Mouse (Mus musculus) kidney, postnatal 0 days (tissue): Measurements from ENCODE around the gene Agps. TPM values are rescaled to one million over a fixed set of nuclear protein-coding genes. Genes with fewer than 3 reads are reported as not detected.
"Not testable (repeated sequence)": the region's sequence is repeated elsewhere in the genome, so short reads cannot be mapped to it uniquely, and the experiment has no call there.

Experiments
- ATAC-seq: fragments of 200-750 bp; cut with Nextera tagmentation; replicated peaks from 2 replicates; pipeline ENCODE4 v1.8.0; 2017; ENCODE audit warnings: low read depth, moderate number of reproducible peaks, moderate TSS enrichment, moderate library complexity; ENCODE audit not compliant: low FRiP score
- DNase-seq: peaks from one replicate; pipeline ENCODE4 v3.0.0-alpha.2; 2016; ENCODE audit warnings: low spot score
- H3K27ac ChIP-seq: fragments of 300-500 bp; sonication (generic); 2 replicates; pipeline ENCODE4 v1.5.1; 2014; ENCODE audit warnings: mild to moderate bottlenecking
- H3K27me3 ChIP-seq: fragments of 300-500 bp; sonication (generic); 2 replicates; pipeline ENCODE4 v1.6.1; 2014; ENCODE audit warnings: low read length, mixed read lengths; ENCODE audit not compliant: insufficient read depth
- H3K36me3 ChIP-seq: fragments of 300-500 bp; sonication (generic); 2 replicates; pipeline ENCODE4 v1.6.1; 2014; ENCODE audit warnings: low read length, mixed read lengths; ENCODE audit not compliant: insufficient read depth
- H3K4me1 ChIP-seq: fragments of 300-500 bp; sonication (generic); replicated peaks from 2 replicates; pipeline ENCODE4 v1.6.1; 2014; ENCODE audit warnings: antibody characterized with exemption, low read length, mixed read lengths; ENCODE audit not compliant: insufficient read depth
- H3K4me2 ChIP-seq: fragments of 300-500 bp; sonication (generic); 2 replicates; pipeline ENCODE4 v1.6.1; 2014; ENCODE audit warnings: mild to moderate bottlenecking, low read length, moderate library complexity, mixed read lengths
- H3K4me3 ChIP-seq: fragments of 300-500 bp; sonication (generic); replicated peaks from 2 replicates; pipeline ENCODE4 v1.5.1; 2014; ENCODE audit warnings: low read depth, low read length
- H3K9ac ChIP-seq: fragments of 300-500 bp; sonication (generic); 2 replicates; pipeline ENCODE4 v1.6.1; 2014; ENCODE audit warnings: low read depth, low read length
- H3K9me3 ChIP-seq: fragments of 300-500 bp; sonication (generic); replicated peaks from 2 replicates; pipeline ENCODE4 v1.6.1; 2016; ENCODE audit warnings: low read length, inconsistent platforms, mixed read lengths
- CTCF ChIP-seq: IDR thresholded peaks from 2 replicates; pipeline ENCODE4 v1.5.1; 2016; ENCODE audit warnings: antibody characterized with exemption, low read depth, mild to moderate bottlenecking, moderate library complexity
- WGBS: fragments of 180-500 bp; shearing (Covaris S2); extraction: QIAGEN DNeasy Blood & Tissue Kit; methylation state at CpG from one replicate; pipeline ENCODE4 v1.1.7; 2014; 5-methylcytosine and 5-hydroxymethylcytosine counted together
- polyA plus RNA-seq: library from polyadenylated mRNA; unstranded; fragments of >200 nt; fragmentation: Nextera tagmentation; extraction: Ambion mirVana; gene quantifications from 2 replicates; pipeline ENCODE4 v1.2.1, GENCODE M21; 2015

Agps gene
- polyA plus RNA-seq, 1 experiment from 2014 or later = 22.7 TPM

- no peak for ATAC-seq
- Histone ChIP-seq H3K27me3 (no peaks in the 10 kb centered on the region), H3K27ac (no peak overlapping the region), H3K4me2 (no peak overlapping the region), H3K9ac (no peak overlapping the region), H3K9me3 (no peaks in the 10 kb centered on the region), H3K4me3 (no peak overlapping the region), H3K36me3 (no peaks in the 10 kb centered on the region; the same call in 1 of the 2 replicates), H3K4me1 (no peaks in the 10 kb centered on the region)
- WGBS = 33% methylated on average over 7 of the region's 7 CpGs
- DNase-seq = no peak
- no peak for TF ChIP-seq CTCF
Observed at GRCm38 (mm10) chr2:75933541-75933940, 101.6 kb downstream of the Agps start.

- not testable (repeated sequence) for DNase-seq, H3K4me1 ChIP-seq, ATAC-seq, H3K36me3 ChIP-seq, H3K9ac ChIP-seq, H3K4me2 ChIP-seq, H3K4me3 ChIP-seq, H3K27ac ChIP-seq, H3K27me3 ChIP-seq, H3K9me3 ChIP-seq
- 88% methylated on average over 2 of the region's 2 CpGs for WGBS
Observed at GRCm38 (mm10) chr2:75936685-75937084, 104.7 kb downstream of the Agps start.

- peak overlapping the region; percentile 68 for H3K4me2 ChIP-seq
- H3K27me3 ChIP-seq, H3K9me3 ChIP-seq, ATAC-seq, H3K4me1 ChIP-seq, H3K36me3 ChIP-seq, DNase-seq: not testable (repeated sequence)
- H3K27ac ChIP-seq = 0 out of 2 replicates have a peak overlapping the region, but pooled peaks have one; percentile 79
- H3K9ac ChIP-seq = peak overlapping the region; percentile 47; the same call in 1 of the 2 replicates
- peak overlapping the region; percentile 49 for H3K4me3 ChIP-seq
- WGBS = 66% methylated on average over 15 of the region's 17 CpGs
Observed at GRCm38 (mm10) chr2:75937520-75938116, 105.6 kb downstream of the Agps start.

- H3K27me3 ChIP-seq = no peaks in the 10 kb centered on the region
- WGBS = 3% methylated on average over 31 of the region's 42 CpGs
- TF ChIP-seq CTCF = no peak
Observed at GRCm38 (mm10) chr2:75938117-75939063, 106.4 kb downstream of the Agps start, which contains the start of gene Ttc30b. TSS of gene Ttc30b (minus strand) at chr2:75938585.

GRCm38 (mm10) chr2:75950685-75951084 is 118.7 kb downstream of the Agps start:
- no peak for TF ChIP-seq CTCF
- Histone ChIP-seq H3K27me3 (no peaks in the 10 kb centered on the region), H3K4me1 (no peaks in the 10 kb centered on the region), H3K4me3 (no peak overlapping the region), H3K9me3 (no peaks in the 10 kb centered on the region), H3K9ac (no peak overlapping the region), H3K4me2 (no peak overlapping the region), H3K36me3 (no peaks in the 10 kb centered on the region), H3K27ac (no peak overlapping the region)
- no peak for DNase-seq
- no peak for ATAC-seq
- WGBS = 76% methylated on average over 8 of the region's 8 CpGs

More at GRCm38 (mm10) chr2:75938117-75939063, 106.4 kb downstream of the Agps start, which contains the start of gene Ttc30b:
- H3K9ac ChIP-seq = peak within 1 kb of the TSS; percentile 47
- ATAC-seq (peak; percentile 89), DNase-seq (peak; percentile 91)
- peak within 1 kb of the TSS; percentile 68 for H3K4me2 ChIP-seq
- no peaks in the 10 kb centered on the region for H3K36me3 ChIP-seq
- no peaks in the 10 kb centered on the region for H3K9me3 ChIP-seq
- H3K4me1 ChIP-seq = no peaks in the 10 kb centered on the region
- H3K4me3 ChIP-seq = peak within 1 kb of the TSS; percentile 49
- peak within 1 kb of the TSS; percentile 79; the same call in 1 of the 2 replicates for H3K27ac ChIP-seq

GRCm38 (mm10) chr2:75953320-75953719 is 121.3 kb downstream of the Agps start:
- 91% methylated on average over 5 of the region's 5 CpGs for WGBS

More at GRCm38 (mm10) chr2:75953320-75953719, 121.3 kb downstream of the Agps start:
- H3K36me3 ChIP-seq = no peaks in the 10 kb centered on the region
- no peaks in the 10 kb centered on the region for H3K4me1 ChIP-seq
- no peak overlapping the region for H3K9ac ChIP-seq
- ATAC-seq (no peak), DNase-seq (no peak)
- no peaks in the 10 kb centered on the region for H3K9me3 ChIP-seq
- no peak overlapping the region for H3K4me2 ChIP-seq
- no peak overlapping the region for H3K27ac ChIP-seq
- H3K4me3 ChIP-seq = no peak overlapping the region
- TF ChIP-seq CTCF = no peak
- no peaks in the 10 kb centered on the region for H3K27me3 ChIP-seq
